ENCODE assay signal across 31 mouse cellular contexts in genomic region chr6:121167381-121167975, GRCm38 (mm10). TPM values are rescaled to one million over a fixed set of nuclear protein-coding genes. Genes with fewer than 3 reads are reported as not detected.
DNase-seq lines count a peak whose midpoint lies in the region; ATAC-seq and TF ChIP-seq lines count a peak whose summit lies in the region.
"Had no signal": no experiment of that assay in that cellular context is flagged by ENCODE, and none has a peak within 500 bp of the region (broad histone marks: within the 10 kb centered on the region; RNA-seq: fewer than 3 reads in every experiment).

No protein-coding gene starts in this region.

- no peak overlapping the region for H3K9ac ChIP-seq in forebrain, embryonic 14.5 days (ENCODE audit: low read length)
- H3K9ac ChIP-seq in embryonic facial prominence, embryonic 15.5 days: no peak overlapping the region
- no peak overlapping the region for H3K9ac ChIP-seq in liver, postnatal 0 days (replicated peaks)
- H3K9ac ChIP-seq: forebrain, postnatal 0 days; hindbrain, embryonic 12.5 days; limb, embryonic 13.5 days; neural tube, embryonic 15.5 days; stomach, embryonic 15.5 days had no signal

- 66% methylated on average over 7 of the region's 7 CpGs for WGBS in forebrain, embryonic 10.5 days
- 78% methylated on average over 7 of the region's 7 CpGs for WGBS in forebrain, embryonic 14.5 days
- WGBS in embryonic facial prominence, embryonic 15.5 days: 43% methylated on average over 7 of the region's 7 CpGs
- 66% methylated on average over 7 of the region's 7 CpGs for WGBS in liver, postnatal 0 days (ENCODE audit: insufficient replicate concordance)

- no peak for ATAC-seq in forebrain, embryonic 14.5 days
- ATAC-seq in embryonic facial prominence, embryonic 15.5 days (ENCODE audit: insufficient number of reproducible peaks, low FRiP score, low TSS enrichment, low read depth): no peak; the same call in 1 of the 2 replicates
- ATAC-seq in liver, postnatal 0 days: no peak
- ATAC-seq: forebrain, postnatal 0 days had no signal

- no peak for TF ChIP-seq CTCF in liver, postnatal 0 days (IDR thresholded peaks at IDR 0.05; ENCODE audit: low read depth)
- no peak for TF ChIP-seq CTCF in gastrocnemius, adult 2 months (IDR thresholded peaks at IDR 0.05)

- no peak overlapping the region for H3K4me3 ChIP-seq in forebrain, embryonic 10.5 days
- no peak overlapping the region for H3K4me3 ChIP-seq in forebrain, embryonic 14.5 days (ENCODE audit: low read depth, low read length)
- H3K4me3 ChIP-seq in embryonic facial prominence, embryonic 15.5 days (replicated peaks): no peak overlapping the region
- no peak overlapping the region for H3K4me3 ChIP-seq in liver, postnatal 0 days (ENCODE audit: low read depth, low read length)
- H3K4me3 ChIP-seq in gastrocnemius, adult 2 months: no peak overlapping the region
- H3K4me3 ChIP-seq: hindbrain, embryonic 12.5 days; layer of hippocampus, adult 2 months; left cerebral cortex, adult 2 months; limb, embryonic 13.5 days; neural tube, embryonic 15.5 days; stomach, embryonic 15.5 days had no signal

- H3K27ac ChIP-seq in forebrain, embryonic 10.5 days: peak overlapping the region; percentile 61
- no peak overlapping the region for H3K27ac ChIP-seq in forebrain, embryonic 14.5 days (ENCODE audit: low read depth, low read length)
- 0 out of 2 replicates have a peak overlapping the region, but pooled peaks have one; percentile 22 for H3K27ac ChIP-seq in embryonic facial prominence, embryonic 15.5 days (replicated peaks)
- H3K27ac ChIP-seq in liver, postnatal 0 days (ENCODE audit: low read depth): no peak overlapping the region
- no peak overlapping the region for H3K27ac ChIP-seq in gastrocnemius, adult 2 months
- H3K27ac ChIP-seq: hindbrain, embryonic 12.5 days; layer of hippocampus, adult 2 months; left cerebral cortex, adult 2 months; limb, embryonic 13.5 days; macrophage; neural tube, embryonic 15.5 days had no signal

- no peak for TF ChIP-seq EP300 in liver, postnatal 0 days (IDR thresholded peaks at IDR 0.05; ENCODE audit: low read depth)

- intact Hi-C loops in gastrocnemius, adult 2 months (cut with DNase I): no loop called here

- H3K36me3 ChIP-seq in forebrain, embryonic 10.5 days (replicated peaks): no peaks in the 10 kb centered on the region
- no peaks in the 10 kb centered on the region for H3K36me3 ChIP-seq in forebrain, embryonic 14.5 days (ENCODE audit: control insufficient read depth, insufficient read depth, low read length)
- H3K36me3 ChIP-seq in embryonic facial prominence, embryonic 15.5 days: no peaks in the 10 kb centered on the region
- no peaks in the 10 kb centered on the region for H3K36me3 ChIP-seq in liver, postnatal 0 days (replicated peaks; ENCODE audit: insufficient read depth, low read length)
- H3K36me3 ChIP-seq: hindbrain, embryonic 12.5 days; limb, embryonic 13.5 days; neural tube, embryonic 15.5 days; stomach, embryonic 15.5 days had no signal

- H3K27me3 ChIP-seq in forebrain, embryonic 10.5 days (ENCODE audit: poor library complexity, severe bottlenecking): no peaks in the 10 kb centered on the region
- no peaks in the 10 kb centered on the region for H3K27me3 ChIP-seq in forebrain, embryonic 14.5 days (replicated peaks; ENCODE audit: control insufficient read depth, insufficient read depth, low read length)
- H3K27me3 ChIP-seq in embryonic facial prominence, embryonic 15.5 days: no peaks in the 10 kb centered on the region
- no peaks in the 10 kb centered on the region for H3K27me3 ChIP-seq in liver, postnatal 0 days (ENCODE audit: insufficient read depth, low read length)
- H3K27me3 ChIP-seq: limb, embryonic 13.5 days; neural tube, embryonic 15.5 days; stomach, embryonic 15.5 days had no signal

- no peak for DNase-seq in forebrain, embryonic 10.5 days (ENCODE audit: extremely low spot score, low spot score)
- no peak for DNase-seq in forebrain, embryonic 14.5 days (ENCODE audit: low spot score)
- peak; percentile 58 for DNase-seq in ES-CJ7 (ENCODE audit: low read depth, low spot score)
- DNase-seq in embryo, embryonic 11 days: peak; percentile 31
- DNase-seq in liver, postnatal 0 days: no peak
- DNase-seq in adrenal gland, postnatal 36 days: no peak
- DNase-seq in gastrocnemius, adult 2 months: no peak
- DNase-seq: adrenal gland, postnatal 10 days; cerebellum, adult 11-12 months; cerebellum, postnatal 14 days; forebrain, postnatal 0 days; gastrocnemius, postnatal 14 days; heart, postnatal 14 days; kidney, adult 9 months; kidney, postnatal 25 days; lung, adult 18-20 months; lung, postnatal 10 days; midbrain, embryonic 14.5 days; retina, postnatal 1 day; right cerebral cortex, postnatal 14 days; thymus, postnatal 14 days had no signal

- H3K4me1 ChIP-seq in forebrain, embryonic 10.5 days: peaks cover 21% of the 10 kb centered on the region
- no peaks in the 10 kb centered on the region for H3K4me1 ChIP-seq in forebrain, embryonic 14.5 days (ENCODE audit: control insufficient read depth, insufficient read depth, low read length)
- no peaks in the 10 kb centered on the region; the same call in 1 of the 2 replicates for H3K4me1 ChIP-seq in embryonic facial prominence, embryonic 15.5 days
- peaks cover 13% of the 10 kb centered on the region for H3K4me1 ChIP-seq in liver, postnatal 0 days (ENCODE audit: insufficient read depth)

- no peaks in the 10 kb centered on the region for H3K9me3 ChIP-seq in forebrain, embryonic 10.5 days
- H3K9me3 ChIP-seq in forebrain, embryonic 14.5 days (replicated peaks; ENCODE audit: control insufficient read depth, low read length): no peaks in the 10 kb centered on the region
- H3K9me3 ChIP-seq in embryonic facial prominence, embryonic 15.5 days (replicated peaks): no peaks in the 10 kb centered on the region
- no peaks in the 10 kb centered on the region for H3K9me3 ChIP-seq in liver, postnatal 0 days (ENCODE audit: low read length)
- H3K9me3 ChIP-seq: hindbrain, embryonic 12.5 days; limb, embryonic 13.5 days; neural tube, embryonic 15.5 days; stomach, embryonic 15.5 days had no signal

- H3K4me2 ChIP-seq in forebrain, embryonic 14.5 days (ENCODE audit: low read length): no peak overlapping the region
- H3K4me2 ChIP-seq in embryonic facial prominence, embryonic 15.5 days (replicated peaks): no peak overlapping the region
- no peak overlapping the region for H3K4me2 ChIP-seq in liver, postnatal 0 days (ENCODE audit: low read depth, low read length)
- H3K4me2 ChIP-seq: hindbrain, embryonic 12.5 days; limb, embryonic 13.5 days; liver, embryonic 11.5 days; neural tube, embryonic 15.5 days; stomach, embryonic 15.5 days had no signal

RNA-seq across cellular contexts. Expression of gene Pex26, which starts 16.0 kb away (rescaled TPM):
- 8.0 and 10.3 TPM in 2 replicates for polyA plus RNA-seq in forebrain, embryonic 10.5 days (2016; fragmentation: Nextera tagmentation; extraction: Ambion mirVana)
- 12.7 and 16.4 TPM in 2 replicates for polyA plus RNA-seq in forebrain, embryonic 14.5 days (2014; fragmentation: Nextera tagmentation; extraction: Ambion mirVana)
- 11.3 and 12.5 TPM in 2 replicates for polyA plus RNA-seq in embryonic facial prominence, embryonic 15.5 days (2015; fragmentation: Nextera tagmentation; extraction: Ambion mirVana)
- 3.9 and 4.2 TPM in 2 replicates for polyA plus RNA-seq in liver, postnatal 0 days (2015; fragmentation: Nextera tagmentation; extraction: Ambion mirVana)
- total RNA-seq in adrenal gland, postnatal 36 days (2021): 10 to 100 TPM in 1 of 2 experiments, 1 to 10 TPM in 1; 9.6 to 11.9 TPM
- total RNA-seq in gastrocnemius, adult 2 months (2021): 1 to 10 TPM; 3.5 to 3.8 TPM

RNA-seq across cellular contexts. Expression of gene Mical3, which starts 36.7 kb away (rescaled TPM):
- polyA plus RNA-seq in forebrain, embryonic 10.5 days (2016; fragmentation: Nextera tagmentation; extraction: Ambion mirVana): 8.4 and 9.0 TPM in 2 replicates
- polyA plus RNA-seq in forebrain, embryonic 14.5 days (2014; fragmentation: Nextera tagmentation; extraction: Ambion mirVana): 19.4 and 34.0 TPM in 2 replicates
- polyA plus RNA-seq in embryonic facial prominence, embryonic 15.5 days (2015; fragmentation: Nextera tagmentation; extraction: Ambion mirVana): 11.5 and 14.1 TPM in 2 replicates
- 4.0 and 4.5 TPM in 2 replicates for polyA plus RNA-seq in liver, postnatal 0 days (2015; fragmentation: Nextera tagmentation; extraction: Ambion mirVana)
- 10 to 100 TPM; 47.4 to 48.7 TPM for total RNA-seq in adrenal gland, postnatal 36 days (2021)
- total RNA-seq in gastrocnemius, adult 2 months (2021): 10 to 100 TPM; 53.3 to 71.9 TPM

RNA-seq across cellular contexts. Expression of gene Tuba8, which starts 43.0 kb away (rescaled TPM):
- polyA plus RNA-seq in forebrain, embryonic 10.5 days (2016; fragmentation: Nextera tagmentation; extraction: Ambion mirVana): 0.40 and 0.54 TPM in 2 replicates
- 0.22 and 0.33 TPM in 2 replicates for polyA plus RNA-seq in forebrain, embryonic 14.5 days (2014; fragmentation: Nextera tagmentation; extraction: Ambion mirVana)
- 6.7 and 7.5 TPM in 2 replicates for polyA plus RNA-seq in embryonic facial prominence, embryonic 15.5 days (2015; fragmentation: Nextera tagmentation; extraction: Ambion mirVana)
- 6.5 and 6.7 TPM in 2 replicates for polyA plus RNA-seq in liver, postnatal 0 days (2015; fragmentation: Nextera tagmentation; extraction: Ambion mirVana)
- 1 to 10 TPM; 8.2 to 9.8 TPM for total RNA-seq in adrenal gland, postnatal 36 days (2021)
- total RNA-seq in gastrocnemius, adult 2 months (2021): 100 to 1,000 TPM; 201 to 248 TPM
- polyA plus RNA-seq: heart, embryonic 14.5 days had no signal

Comparison
In these comparisons a context has a peak if more than half of its experiments do, and no peak if none do; other contexts are left out.
1. H3K27ac ChIP-seq: peak in forebrain, embryonic 10.5 days (single experiment) and embryonic facial prominence, embryonic 15.5 days (single experiment); none in forebrain, embryonic 14.5 days (single experiment), liver, postnatal 0 days (single experiment) and gastrocnemius, adult 2 months (single experiment).
2. DNase-seq: peak in ES-CJ7 (single experiment) and embryo, embryonic 11 days (single experiment); none in forebrain, embryonic 10.5 days (single experiment), forebrain, embryonic 14.5 days (single experiment), liver, postnatal 0 days (single experiment), adrenal gland, postnatal 36 days (0 of 2) and gastrocnemius, adult 2 months (single experiment).